Mouse (Mus musculus): ENCODE measurements around the gene Bloc1s1. TPM values are rescaled to one million over a fixed set of nuclear protein-coding genes. Genes with fewer than 3 reads are reported as not detected.

Bloc1s1 gene
- polyA plus RNA-seq, 1 experiment from 2014 or later = 289 TPM

DNA sequence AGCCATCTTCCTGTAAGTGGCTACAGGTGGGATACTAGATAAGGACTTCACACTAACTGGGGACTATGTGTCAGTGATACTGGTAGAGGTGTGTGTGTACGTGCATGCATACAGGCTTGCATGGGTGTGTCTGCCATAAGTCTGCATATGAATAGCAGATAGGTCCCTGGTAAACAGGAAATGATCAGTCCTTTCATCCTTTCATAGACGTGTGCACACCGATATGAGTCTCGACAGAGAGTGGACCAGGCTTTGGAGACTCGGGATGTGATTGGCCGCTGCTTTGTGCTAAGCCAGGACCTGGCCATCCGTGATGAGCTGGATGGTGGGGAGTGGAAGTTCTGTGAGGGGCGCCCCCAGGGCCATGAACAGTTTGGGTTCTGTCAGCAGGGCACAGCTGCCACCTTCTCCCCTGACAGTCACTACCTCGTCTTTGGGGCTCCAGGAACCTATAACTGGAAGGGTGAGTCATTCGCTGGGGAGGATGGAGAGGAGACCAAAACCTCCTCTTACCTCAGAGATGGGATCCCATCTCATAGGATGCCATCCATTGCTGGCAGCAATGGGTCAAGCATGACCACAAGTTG is 16.7 kb upstream of the Bloc1s1 start:
- Histone ChIP-seq H3K4me2 (replicated peaks) (no peak overlapping the region), H3K9ac (replicated peaks) (no peak overlapping the region), H3K27ac (no peak overlapping the region), H3K4me3 (replicated peaks) (no peak overlapping the region), H3K9me3 (no peaks in the 10 kb centered on the region), H3K36me3 (no peaks in the 10 kb centered on the region), H3K4me1 (replicated peaks) (no peaks in the 10 kb centered on the region), H3K27me3 (peaks cover 7% of the 10 kb centered on the region)
- 84% methylated on average over 10 of the region's 10 CpGs for WGBS
- ATAC-seq = no peak

DNA sequence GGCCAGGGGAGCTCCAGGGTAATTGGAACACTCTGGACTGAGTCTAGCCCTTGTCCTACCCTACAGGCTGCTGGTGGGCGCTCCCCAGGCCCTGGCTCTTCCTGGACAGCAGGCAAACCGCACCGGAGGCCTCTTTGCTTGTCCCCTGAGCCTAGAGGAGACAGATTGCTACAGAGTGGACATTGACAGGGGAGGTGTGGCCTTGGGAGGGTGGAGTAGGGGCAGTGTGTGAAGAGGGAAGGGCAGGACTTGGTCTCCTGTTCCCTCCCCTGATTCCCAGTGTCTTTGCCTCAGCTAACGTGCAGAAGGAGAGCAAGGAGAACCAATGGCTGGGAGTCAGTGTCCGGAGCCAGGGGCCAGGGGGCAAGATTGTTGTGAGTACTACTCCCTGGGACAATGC is 15.1 kb upstream of the Bloc1s1 start:
- Histone ChIP-seq H3K36me3 (no peaks in the 10 kb centered on the region), H3K4me1 (replicated peaks) (peaks cover 6% of the 10 kb centered on the region), H3K4me2 (replicated peaks) (no peak overlapping the region), H3K27ac (no peak overlapping the region), H3K9me3 (no peaks in the 10 kb centered on the region), H3K27me3 (peaks cover 23% of the 10 kb centered on the region), H3K9ac (replicated peaks) (no peak overlapping the region), H3K4me3 (replicated peaks) (no peak overlapping the region)
- 75% methylated on average over 5 of the region's 5 CpGs for WGBS
- no peak for ATAC-seq

DNA sequence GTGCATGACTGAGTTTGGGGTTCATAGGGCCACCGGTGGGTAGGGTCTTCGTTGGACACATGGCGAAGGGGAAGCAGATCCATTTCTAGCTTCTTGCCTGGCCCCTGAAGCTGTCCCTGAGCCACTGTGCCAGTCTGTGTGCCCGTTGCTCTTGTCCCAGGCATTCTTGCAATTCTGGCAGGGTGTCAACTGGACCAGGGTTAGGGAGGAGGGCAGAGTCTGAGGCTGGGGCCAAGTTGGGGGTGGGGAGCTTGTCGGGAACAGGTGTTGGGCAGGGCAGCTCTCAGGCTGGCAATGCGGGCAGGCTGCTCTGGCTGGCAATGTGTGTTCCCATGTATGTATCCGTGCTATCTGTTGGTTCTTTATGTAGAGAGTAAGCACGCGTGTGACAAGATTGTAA is 14.6 kb upstream of the Bloc1s1 start:
- H3K4me2 ChIP-seq (replicated peaks) = no peak overlapping the region
- H3K27me3 ChIP-seq = peaks cover 28% of the 10 kb centered on the region
- H3K4me3 ChIP-seq (replicated peaks) = no peak overlapping the region
- no peak overlapping the region for H3K9ac ChIP-seq (replicated peaks)
- H3K36me3 ChIP-seq = no peaks in the 10 kb centered on the region
- 86% methylated on average over 9 of the region's 9 CpGs for WGBS
- H3K9me3 ChIP-seq = no peaks in the 10 kb centered on the region
- ATAC-seq = no peak
- no peak overlapping the region for H3K27ac ChIP-seq
- H3K4me1 ChIP-seq (replicated peaks) = peaks cover 11% of the 10 kb centered on the region

DNA sequence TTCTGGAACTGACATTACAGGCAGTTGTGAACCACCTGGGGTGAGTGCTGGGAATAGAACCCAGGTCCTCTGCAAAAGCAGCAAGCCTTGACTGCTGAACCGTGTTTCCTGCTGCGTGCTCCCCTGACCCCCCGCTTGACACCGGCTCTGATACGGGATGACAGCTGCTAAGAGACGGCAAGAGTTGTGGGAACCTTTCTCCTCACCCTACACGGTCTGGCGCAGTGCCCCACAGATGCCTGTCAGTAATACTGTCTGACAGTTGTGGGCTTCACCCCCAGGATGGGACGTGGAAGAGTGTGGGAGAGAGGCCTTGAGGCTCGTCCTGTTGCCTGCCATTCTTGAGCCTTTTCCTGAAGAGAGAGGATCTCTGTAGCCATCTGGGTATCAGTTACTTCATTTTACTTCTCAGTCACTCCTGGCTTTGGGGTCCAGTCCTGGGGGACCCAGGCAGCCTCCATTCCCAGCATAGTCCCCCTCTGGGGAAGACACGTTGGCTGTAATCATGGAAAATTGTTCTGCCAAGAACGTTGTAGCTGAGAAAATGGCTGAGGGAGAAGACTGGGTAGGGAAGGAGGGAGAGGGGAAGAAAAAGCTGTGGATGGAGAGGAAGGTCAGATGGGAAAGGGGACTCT is 14.0 kb upstream of the Bloc1s1 start:
- H3K9me3 ChIP-seq = no peaks in the 10 kb centered on the region
- WGBS = 78% methylated on average over 12 of the region's 12 CpGs
- no peaks in the 10 kb centered on the region for H3K36me3 ChIP-seq
- peaks cover 15% of the 10 kb centered on the region for H3K4me1 ChIP-seq (replicated peaks)
- no peak overlapping the region for H3K27ac ChIP-seq
- H3K27me3 ChIP-seq = peaks cover 34% of the 10 kb centered on the region
- no peak overlapping the region for H3K4me3 ChIP-seq (replicated peaks)
- no peak for ATAC-seq
- H3K4me2 ChIP-seq (replicated peaks) = no peak overlapping the region
- H3K9ac ChIP-seq (replicated peaks) = no peak overlapping the region

DNA sequence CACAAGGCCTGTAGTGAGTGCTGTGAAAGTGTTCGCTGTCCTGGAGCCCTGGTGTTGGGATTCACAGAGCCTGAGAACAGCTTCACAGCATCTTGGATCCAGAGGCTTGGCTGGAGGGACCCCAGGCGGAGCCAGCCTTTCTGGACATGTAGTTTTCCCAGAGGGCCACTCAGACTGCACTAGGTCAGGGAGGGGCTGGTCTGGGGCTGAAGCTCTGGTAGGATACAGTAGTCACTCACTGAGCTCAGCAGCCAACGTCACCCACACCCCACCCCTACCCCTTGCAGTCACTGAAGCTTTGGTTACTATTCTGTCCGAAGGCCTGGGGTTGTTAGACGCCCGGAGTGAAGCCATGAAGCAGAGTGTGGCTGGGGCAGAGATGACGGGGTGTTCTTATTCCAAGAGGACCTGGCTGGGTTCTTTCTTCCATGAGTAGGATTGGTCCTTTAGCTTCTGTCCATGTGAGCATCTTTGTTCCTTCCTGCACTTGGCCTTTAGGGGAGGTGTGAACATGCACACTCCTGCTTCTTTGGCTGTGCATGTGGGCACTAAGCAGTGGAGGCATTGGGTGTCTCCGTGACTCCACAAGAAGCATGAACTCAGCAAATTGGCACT is 12.1 kb upstream of the Bloc1s1 start:
- H3K9me3 ChIP-seq = no peaks in the 10 kb centered on the region
- no peak overlapping the region for H3K27ac ChIP-seq
- H3K4me3 ChIP-seq (replicated peaks) = no peak overlapping the region
- H3K9ac ChIP-seq (replicated peaks) = no peak overlapping the region
- WGBS = 74% methylated on average over 8 of the region's 8 CpGs
- H3K4me1 ChIP-seq (replicated peaks) = peaks cover 15% of the 10 kb centered on the region
- no peaks in the 10 kb centered on the region for H3K36me3 ChIP-seq
- peaks cover 53% of the 10 kb centered on the region for H3K27me3 ChIP-seq
- ATAC-seq = no peak
- H3K4me2 ChIP-seq (replicated peaks) = no peak overlapping the region

DNA sequence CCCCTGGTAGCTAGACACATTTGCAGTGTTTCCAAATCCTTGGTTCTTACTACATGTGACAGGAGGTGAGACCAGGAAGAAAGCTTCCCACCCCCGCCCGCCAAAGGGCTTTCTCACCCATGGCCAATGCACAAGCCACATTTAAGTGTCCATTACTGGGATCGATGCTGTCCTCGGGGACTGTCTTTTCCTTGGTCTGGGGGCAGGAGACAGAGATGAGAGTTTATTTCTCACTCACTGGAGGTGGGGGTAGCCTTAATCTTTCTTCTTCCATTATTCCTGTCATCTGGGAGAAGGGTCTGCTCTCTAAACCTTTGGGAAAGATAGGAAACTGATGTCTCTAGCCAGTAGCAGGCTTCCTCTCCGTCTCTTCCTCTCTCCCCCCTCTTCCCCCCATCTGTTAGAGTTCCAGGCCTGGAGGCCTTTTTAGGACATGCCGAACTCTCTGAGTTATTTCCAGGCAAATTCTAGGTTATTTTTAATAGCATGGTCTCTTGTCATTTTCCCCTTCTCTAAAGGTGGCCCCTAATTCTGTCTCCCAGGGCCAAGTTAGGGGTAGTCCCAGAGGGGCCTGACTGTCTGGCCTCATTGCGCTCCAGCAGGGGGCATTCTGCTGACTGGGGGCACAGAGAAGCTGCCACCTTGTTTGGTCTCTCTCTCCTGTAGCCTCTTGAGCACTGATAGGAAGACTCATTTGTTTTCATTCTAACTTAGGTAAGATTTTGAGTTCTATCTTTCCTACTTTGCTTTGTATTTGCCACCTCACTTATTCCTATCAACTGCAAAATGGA is 11.4 kb upstream of the Bloc1s1 start:
- no peak overlapping the region for H3K9ac ChIP-seq (replicated peaks)
- 66% methylated on average over 7 of the region's 7 CpGs for WGBS
- H3K4me3 ChIP-seq (replicated peaks) = no peak overlapping the region
- H3K36me3 ChIP-seq = no peaks in the 10 kb centered on the region
- H3K4me1 ChIP-seq (replicated peaks) = peaks cover 15% of the 10 kb centered on the region
- H3K9me3 ChIP-seq = no peaks in the 10 kb centered on the region
- no peak overlapping the region for H3K4me2 ChIP-seq (replicated peaks)
- 0 out of 2 replicates have a peak, but pooled peaks have one; percentile 13 for ATAC-seq
- H3K27me3 ChIP-seq = peaks cover 58% of the 10 kb centered on the region
- no peak overlapping the region for H3K27ac ChIP-seq

DNA sequence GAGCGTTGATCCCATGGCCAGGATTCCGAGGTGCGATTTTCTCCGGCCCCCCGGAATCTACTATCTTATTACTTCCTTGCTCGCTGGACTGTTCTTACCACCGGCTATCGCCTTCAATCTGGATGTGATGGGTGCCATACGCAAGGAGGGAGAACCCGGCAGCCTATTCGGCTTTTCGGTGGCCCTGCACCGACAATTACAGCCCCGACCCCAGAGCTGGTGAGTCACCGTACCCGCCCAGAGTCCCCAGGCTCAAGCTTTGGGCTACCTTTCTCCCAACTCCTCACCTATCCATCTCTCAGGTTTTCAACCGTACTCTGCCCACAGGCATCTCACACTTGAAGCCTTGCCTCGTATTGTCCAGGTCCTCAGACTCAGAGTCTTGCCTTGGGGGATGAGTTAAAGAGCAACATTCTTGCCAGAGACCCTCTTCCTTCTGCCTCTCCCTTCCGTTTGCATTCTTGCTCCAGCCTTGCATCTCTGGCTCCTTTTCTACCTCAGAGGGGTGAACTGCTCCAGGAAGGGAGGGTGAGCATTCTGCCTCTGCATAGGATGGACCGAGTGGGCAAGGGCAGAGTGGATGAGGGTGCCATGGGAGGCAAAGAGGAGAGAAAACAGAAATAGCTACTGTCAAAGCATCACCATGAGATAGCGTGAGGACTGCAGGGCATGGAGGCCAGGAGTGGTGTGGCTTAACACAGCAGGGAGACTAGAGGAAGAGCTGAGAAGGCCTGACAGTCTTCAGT is 10.3 kb upstream of the Bloc1s1 start:
- H3K4me2 ChIP-seq (replicated peaks) = peak overlapping the region; percentile 76
- peaks cover 15% of the 10 kb centered on the region for H3K4me1 ChIP-seq (replicated peaks)
- H3K36me3 ChIP-seq = no peaks in the 10 kb centered on the region
- H3K27me3 ChIP-seq = peaks cover 66% of the 10 kb centered on the region
- no peak overlapping the region for H3K27ac ChIP-seq
- peak overlapping the region; percentile 47 for H3K4me3 ChIP-seq (replicated peaks)
- peak overlapping the region; percentile 54 for H3K9ac ChIP-seq (replicated peaks)
- no peaks in the 10 kb centered on the region for H3K9me3 ChIP-seq
- WGBS = 3% methylated on average over 21 of the region's 21 CpGs
- ATAC-seq = peak; percentile 32; the same call in 1 of the 2 replicates

DNA sequence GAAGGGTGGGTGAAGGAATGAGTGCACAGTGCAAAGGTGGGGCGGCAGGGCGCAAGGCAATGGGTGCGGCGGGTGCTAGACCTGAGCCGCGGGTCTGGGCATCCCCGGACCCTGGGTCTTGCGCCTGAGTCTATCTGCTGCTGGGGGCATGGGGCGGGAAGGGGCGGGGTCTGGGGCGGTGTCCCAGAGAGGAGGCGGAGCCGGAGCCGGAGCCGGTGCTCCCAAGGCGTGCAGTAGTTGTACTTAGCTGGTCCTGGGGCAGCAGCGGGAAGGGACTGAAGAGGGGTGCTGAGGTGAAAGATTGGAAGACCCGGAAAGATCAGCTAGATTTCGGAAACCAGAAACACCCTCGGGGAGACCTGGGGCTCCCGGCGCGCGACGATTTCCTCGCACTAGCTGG is 9.7 kb upstream of the Bloc1s1 start, which contains the start of gene Itga7:
Gene Itga7, plus strand, starts transcription at position 245 of the 400 bp plus-strand sequence.
- H3K9me3 ChIP-seq = no peaks in the 10 kb centered on the region
- peak within 1 kb of the TSS; percentile 54 for H3K9ac ChIP-seq (replicated peaks)
- peaks cover 15% of the 10 kb centered on the region for H3K4me1 ChIP-seq (replicated peaks)
- H3K4me3 ChIP-seq (replicated peaks) = peak within 1 kb of the TSS; percentile 47
- H3K4me2 ChIP-seq (replicated peaks) = peak within 1 kb of the TSS; percentile 76
- peaks cover 66% of the 10 kb centered on the region for H3K27me3 ChIP-seq
- H3K36me3 ChIP-seq = no peaks in the 10 kb centered on the region
- ATAC-seq = peak; percentile 82
- H3K27ac ChIP-seq = no peak within 1 kb of the TSS
- under 1% methylated on average over 26 of the region's 26 CpGs for WGBS

DNA sequence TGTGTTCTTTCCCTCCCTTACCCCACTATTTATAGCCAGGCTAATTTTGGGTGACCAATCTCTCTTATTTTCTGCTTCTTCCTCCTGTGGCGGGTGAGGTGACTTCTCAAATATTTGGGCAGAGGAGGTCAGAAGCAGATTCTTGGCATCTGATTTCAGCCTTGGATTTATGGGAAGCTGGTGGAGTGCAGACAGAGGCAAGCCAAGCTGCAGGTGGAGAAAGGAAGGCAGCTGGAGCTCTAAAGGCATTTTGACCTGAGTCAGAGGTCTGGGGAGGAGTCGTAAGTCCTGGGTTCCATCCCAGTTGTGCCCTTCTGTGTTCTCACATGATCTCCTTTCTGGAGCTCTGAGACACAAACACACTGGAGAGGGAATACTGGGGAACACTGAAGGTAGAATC is 7.6 kb upstream of the Bloc1s1 start:
- no peak overlapping the region for H3K4me3 ChIP-seq (replicated peaks)
- ATAC-seq = no peak
- no peaks in the 10 kb centered on the region for H3K9me3 ChIP-seq
- no peak overlapping the region for H3K27ac ChIP-seq
- no peak overlapping the region for H3K4me2 ChIP-seq (replicated peaks)
- H3K9ac ChIP-seq (replicated peaks) = no peak overlapping the region
- peaks cover 75% of the 10 kb centered on the region for H3K27me3 ChIP-seq
- WGBS = 75% methylated on average over 2 of the region's 2 CpGs
- H3K4me1 ChIP-seq (replicated peaks) = peaks cover 22% of the 10 kb centered on the region
- no peaks in the 10 kb centered on the region for H3K36me3 ChIP-seq

DNA sequence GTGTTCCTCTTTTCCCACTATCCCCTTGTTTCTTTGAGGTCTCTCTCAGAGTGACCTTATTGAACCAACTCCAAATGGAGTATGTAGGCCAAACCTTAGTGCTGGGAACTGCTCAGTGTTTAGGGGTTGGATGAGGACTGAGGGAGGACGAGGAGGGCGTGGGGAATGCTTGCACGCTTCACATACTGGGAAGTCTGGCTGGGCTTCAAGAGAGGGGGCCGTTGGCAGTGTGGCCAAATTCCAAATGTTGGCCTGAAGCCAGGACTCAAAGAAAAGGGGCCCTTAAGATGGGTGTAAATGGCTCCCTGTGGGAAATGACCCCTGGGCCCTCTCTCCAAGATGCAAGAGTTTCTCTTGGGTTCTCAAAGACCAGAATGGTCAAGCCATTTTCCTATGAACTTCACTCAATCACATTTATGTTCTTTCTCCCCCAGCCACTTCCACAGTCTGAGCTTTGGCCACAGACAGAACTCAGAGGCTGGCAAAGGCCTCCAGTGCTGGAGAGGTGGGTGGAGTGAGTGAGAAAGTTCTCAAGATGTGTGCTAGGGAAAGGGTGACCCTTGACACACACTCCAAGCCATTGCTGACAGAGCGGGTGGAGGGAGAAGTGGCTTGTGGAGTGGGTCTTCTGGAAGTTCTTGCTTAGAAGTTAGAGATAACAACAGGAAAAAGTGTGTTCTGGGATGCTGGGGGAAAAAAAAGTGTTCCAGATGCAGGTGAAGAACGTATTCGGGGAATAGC is 6.0 kb upstream of the Bloc1s1 start:
- 0 out of 2 replicates have a peak, but pooled peaks have one; percentile 27 for ATAC-seq
- H3K4me3 ChIP-seq (replicated peaks) = no peak overlapping the region
- H3K9me3 ChIP-seq = no peaks in the 10 kb centered on the region
- WGBS = 67% methylated on average over 7 of the region's 7 CpGs
- no peak overlapping the region for H3K27ac ChIP-seq
- H3K36me3 ChIP-seq = no peaks in the 10 kb centered on the region
- H3K4me1 ChIP-seq (replicated peaks) = peaks cover 22% of the 10 kb centered on the region
- H3K4me2 ChIP-seq (replicated peaks) = no peak overlapping the region
- H3K27me3 ChIP-seq = peaks cover 61% of the 10 kb centered on the region
- no peak overlapping the region for H3K9ac ChIP-seq (replicated peaks)

DNA sequence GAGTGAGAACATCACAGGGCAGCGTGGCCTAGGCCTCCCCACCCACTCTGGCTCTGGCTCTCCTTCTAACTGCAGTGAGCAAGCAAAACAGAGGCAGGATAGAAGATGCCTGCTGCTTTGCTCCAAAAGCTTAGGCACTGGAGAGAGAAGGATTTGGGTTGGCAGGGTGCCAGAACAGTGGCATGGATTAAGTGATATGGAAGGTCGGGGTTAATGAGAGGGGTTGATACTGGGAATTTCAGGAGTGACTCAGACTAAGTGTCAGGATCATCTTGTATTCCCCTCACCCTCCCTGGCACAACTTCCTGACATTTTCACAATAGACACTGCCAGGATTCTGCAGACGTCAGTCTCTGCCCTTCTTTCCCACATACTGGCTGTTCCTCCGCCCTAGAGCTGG is 4.5 kb upstream of the Bloc1s1 start:
- Histone ChIP-seq H3K4me2 (replicated peaks) (no peak overlapping the region), H3K4me3 (replicated peaks) (no peak overlapping the region), H3K9ac (replicated peaks) (no peak overlapping the region), H3K27me3 (peaks cover 46% of the 10 kb centered on the region), H3K36me3 (no peaks in the 10 kb centered on the region), H3K9me3 (no peaks in the 10 kb centered on the region), H3K27ac (no peak overlapping the region), H3K4me1 (replicated peaks) (peaks cover 18% of the 10 kb centered on the region)
- no peak for ATAC-seq
- 35% methylated on average over 4 of the region's 4 CpGs for WGBS

Data from midbrain, embryonic 13.5 days (tissue).